Mouse (Mus musculus) forebrain, embryonic 16.5 days (tissue): ENCODE measurements around the gene Suclg1. TPM values are rescaled to one million over a fixed set of nuclear protein-coding genes. Genes with fewer than 3 reads are reported as not detected.

ENCODE experiments used
- polyA plus RNA-seq: library from polyadenylated mRNA; unstranded; fragments of >200 nt; fragmentation: Nextera tagmentation; extraction: Ambion mirVana; gene quantifications from 2 replicates; pipeline ENCODE4 v1.2.1, GENCODE M21; 2015

Gene Suclg1
- polyA plus RNA-seq, 1 experiment from 2014 or later, result 132 TPM

Other genes with a start within 250 kb of the Suclg1 start
- 0.20 and 0.23 TPM in 2 replicates for gene Dnah6, start 26.7 kb upstream of the Suclg1 start, polyA plus RNA-seq
- gene 4931417E11Rik, start 221.3 kb downstream of the Suclg1 start, polyA plus RNA-seq, result not detected in 2 replicates